Mouse (Mus musculus): ENCODE measurements around the gene Tmem117.

- TF ChIP-seq CTCF (IDR thresholded peaks at IDR 0.05; ENCODE audit: borderline replicate concordance, control insufficient read depth, extremely low read depth, insufficient read depth, low read length, poor library complexity): no peak
- TF ChIP-seq POLR2A (IDR thresholded peaks at IDR 0.05; ENCODE audit: control insufficient read depth, extremely low read depth, insufficient read depth, low read length, poor library complexity): no peak
Measured at GRCm38 (mm10) chr15:94664612-94665011, 35.6 kb downstream of the Tmem117 start.
